15 mouse cellular contexts compared by ENCODE assay signal in genomic region chr16:46665566-46665965, GRCm38 (mm10).
"Had no signal": no experiment of that assay in that cellular context is flagged by ENCODE, and none has a peak within 500 bp of the region (broad histone marks: within the 10 kb centered on the region; RNA-seq: fewer than 3 reads in every experiment).

No protein-coding gene starts in this region.

- H3K27me3 ChIP-seq: neural tube, embryonic 15.5 days; stomach, embryonic 15.5 days had no signal

- H3K9me3 ChIP-seq: neural tube, embryonic 15.5 days; stomach, embryonic 15.5 days had no signal

- H3K27ac ChIP-seq: neural tube, embryonic 15.5 days; stomach, embryonic 15.5 days; stomach, postnatal 0 days had no signal

- H3K36me3 ChIP-seq: neural tube, embryonic 15.5 days; stomach, embryonic 15.5 days had no signal

- H3K4me1 ChIP-seq: neural tube, embryonic 15.5 days; stomach, embryonic 15.5 days had no signal

- H3K9ac ChIP-seq: neural tube, embryonic 15.5 days; stomach, embryonic 15.5 days had no signal

- H3K4me2 ChIP-seq: neural tube, embryonic 15.5 days; stomach, embryonic 15.5 days had no signal

- H3K4me3 ChIP-seq: neural tube, embryonic 15.5 days; stomach, embryonic 15.5 days had no signal

- DNase-seq: retina, postnatal 1 day; right cerebral cortex, adult 18-20 months; right cerebral cortex, postnatal 14 days; right cerebral cortex, postnatal 25 days; right cerebral cortex, postnatal 4 days; spleen, adult 18-20 months; thymus, adult 18-20 months; thymus, adult 2 months; thymus, postnatal 14 days; thymus, postnatal 25 days; thymus, postnatal 36 days; thymus, postnatal 4 days had no signal
